Mouse (Mus musculus): ENCODE data around the gene Sgo2b. TPM values are rescaled to one million over a fixed set of nuclear protein-coding genes. Genes with fewer than 3 reads are reported as not detected.
"Not testable (repeated sequence)": the region's sequence is repeated elsewhere in the genome, so short reads cannot be mapped to it uniquely, and the experiment has no call there.

Sgo2b gene
- not detected for total RNA-seq (2021)

DNA sequence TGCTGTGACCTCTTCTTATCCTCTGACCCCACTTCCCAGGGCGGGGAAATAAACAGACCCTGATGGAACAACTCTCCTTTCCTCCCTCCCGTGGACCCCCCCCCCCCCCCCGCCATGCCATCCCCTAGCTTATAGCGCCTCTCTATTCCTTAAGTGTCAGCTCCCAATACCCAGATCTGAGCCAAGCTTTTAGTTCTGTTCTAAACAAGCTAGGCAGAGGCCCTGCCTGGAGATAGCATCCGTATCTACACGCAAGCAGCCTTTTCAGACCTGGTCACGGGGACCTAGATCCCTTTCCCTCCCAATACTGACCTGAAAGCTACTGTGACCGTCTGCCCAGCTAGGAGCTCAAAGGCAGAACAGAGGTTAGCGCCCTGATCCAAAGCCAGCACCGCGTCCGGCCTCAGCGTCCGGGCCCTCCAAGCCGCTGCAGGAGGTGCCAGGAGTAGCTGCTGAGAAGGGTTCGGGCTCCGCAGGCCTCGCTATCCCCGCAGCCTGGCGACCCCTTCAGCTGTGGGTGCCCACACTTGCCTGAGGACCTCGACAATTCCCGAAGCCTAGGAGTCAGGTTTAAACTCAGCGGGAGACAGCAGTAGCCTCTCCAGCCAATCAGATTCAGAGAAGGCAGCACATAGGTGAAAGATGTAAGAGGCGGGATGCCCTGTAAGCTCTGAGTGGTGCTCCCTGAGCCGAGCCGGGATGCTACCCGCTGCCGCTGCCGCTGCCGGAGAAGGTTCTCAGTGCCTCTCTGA, at the start of gene Sgo2b:
Gene Sgo2b, minus strand, starts transcription at position 623 of the 752 bp plus-strand sequence.
- intact Hi-C loops (cut with DNase I) = no loop called here
- DNase-seq (ENCODE audit: low spot score in 2 of 2) = peak; percentile 3 to 4

DNA sequence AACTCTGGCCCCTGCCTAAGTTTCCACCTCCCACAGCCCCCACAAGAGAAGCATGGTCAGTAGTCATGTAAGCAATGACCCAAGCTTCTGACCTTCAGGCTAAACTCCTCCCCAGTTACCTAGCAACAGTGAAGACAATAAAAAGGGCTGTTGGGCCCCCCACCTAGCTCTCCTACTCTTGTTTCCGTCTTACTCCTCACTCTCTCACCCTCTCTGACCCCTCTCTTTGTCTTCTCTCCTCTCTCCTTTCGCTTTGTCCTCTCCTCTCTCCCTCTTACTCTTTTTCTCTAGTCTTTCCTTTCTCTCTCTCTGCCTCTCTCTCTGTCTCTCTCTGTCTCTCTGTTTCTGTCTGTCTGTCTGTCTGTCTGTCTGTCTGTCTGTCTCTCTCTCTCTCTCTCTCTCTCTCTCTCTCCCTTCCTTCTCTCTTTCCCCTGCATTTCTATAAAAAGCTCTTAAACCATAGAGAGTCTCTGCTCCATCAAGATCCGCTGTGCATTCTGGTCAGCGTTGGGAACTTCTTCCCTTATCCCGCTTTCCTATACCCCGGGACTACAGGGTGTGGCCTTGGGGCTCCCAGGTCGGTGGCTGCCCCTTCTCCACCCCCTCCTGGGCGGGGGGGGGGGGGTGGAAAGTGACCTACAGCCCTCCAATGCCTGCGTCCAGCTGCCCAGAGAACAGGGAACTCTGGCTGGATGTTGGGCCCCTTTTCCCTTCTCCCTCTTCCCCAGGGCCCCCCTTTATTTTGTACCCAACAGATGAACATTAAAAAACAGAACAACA, 18.8 kb upstream of the Sgo2b start:
- intact Hi-C loops (cut with DNase I); DNase-seq (ENCODE audit: low spot score in 2 of 2): not testable (repeated sequence)

DNA sequence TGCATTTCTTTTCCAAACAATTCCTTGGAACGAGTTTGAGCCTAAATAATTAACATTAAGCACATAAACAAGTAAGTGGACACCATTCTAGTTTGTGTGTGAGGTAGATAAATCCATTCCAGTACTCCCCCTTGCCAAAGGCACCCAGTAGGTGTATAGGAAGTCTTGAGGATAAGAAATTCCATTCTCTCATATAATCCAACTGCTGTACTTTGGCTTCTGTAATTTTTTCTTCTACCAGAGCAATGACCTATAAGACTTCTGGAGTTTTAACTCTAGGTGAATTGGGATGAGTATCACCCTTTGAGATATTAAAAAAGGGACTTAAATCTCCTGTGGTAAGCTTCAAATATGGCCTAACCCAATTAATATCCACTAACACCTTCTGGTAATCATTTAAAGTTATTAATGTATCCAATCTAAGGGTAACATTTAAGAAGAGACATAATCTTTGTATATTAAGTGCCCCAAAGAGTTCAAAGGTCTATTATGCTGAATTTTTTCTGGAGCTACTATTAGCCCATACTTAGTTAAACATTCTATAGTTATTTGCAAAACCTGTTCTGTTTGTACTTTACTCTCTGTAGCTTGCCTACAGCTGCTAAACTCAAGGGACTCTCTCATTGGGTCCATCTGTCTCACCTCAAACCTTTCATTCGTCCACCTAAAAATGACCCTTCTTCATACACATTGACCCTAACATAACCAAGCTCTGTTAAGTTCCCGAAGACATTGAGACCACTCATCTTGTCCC, 9.2 kb upstream of the Sgo2b start:
- no peak for DNase-seq (ENCODE audit: low spot score in 2 of 2)
- intact Hi-C loops (cut with DNase I) = no loop called here

DNA sequence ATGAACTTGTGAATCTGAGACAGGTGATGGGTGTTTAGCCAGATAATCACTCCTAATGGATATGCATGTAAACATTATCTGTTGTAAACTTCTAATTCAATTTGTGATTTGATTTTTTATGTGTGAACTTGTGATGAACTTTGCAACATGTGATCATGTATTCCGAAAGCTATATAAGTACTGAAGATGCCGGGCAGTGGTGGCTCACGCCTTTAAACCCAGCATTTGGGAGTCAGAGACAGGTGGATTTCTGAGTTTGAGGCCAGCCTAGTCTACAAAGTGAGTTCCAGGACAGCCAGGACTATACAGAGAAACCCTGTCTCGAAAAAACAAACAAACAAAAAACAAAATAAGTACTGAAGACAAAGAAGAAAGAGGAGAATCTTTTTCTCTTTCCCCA, 1.8 kb upstream of the Sgo2b start:
- DNase-seq (ENCODE audit: low spot score in 2 of 2); intact Hi-C loops (cut with DNase I): not testable (repeated sequence)

DNA sequence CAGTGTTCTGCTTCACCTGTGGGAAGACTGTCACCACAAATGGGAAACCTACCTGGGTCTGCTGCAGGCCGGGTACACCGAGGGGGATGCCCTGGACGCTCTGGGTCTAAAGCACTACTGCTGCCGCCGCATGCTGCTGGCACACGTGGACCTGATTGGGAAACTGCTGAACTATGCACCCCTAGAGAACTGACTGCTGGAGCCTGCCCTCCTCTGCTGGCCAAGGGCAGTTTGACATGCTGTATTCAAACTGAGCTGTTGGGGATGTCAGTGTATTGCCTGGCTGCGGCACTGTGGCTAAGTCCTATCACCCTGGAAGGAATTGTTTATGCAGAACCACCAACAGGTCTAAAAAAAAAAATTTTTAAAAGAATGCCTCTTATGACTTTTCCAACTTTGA, 18.9 kb downstream of the Sgo2b start:
- intact Hi-C loops (cut with DNase I) = no loop called here
- no peak for DNase-seq (ENCODE audit: low spot score in 2 of 2)

DNA sequence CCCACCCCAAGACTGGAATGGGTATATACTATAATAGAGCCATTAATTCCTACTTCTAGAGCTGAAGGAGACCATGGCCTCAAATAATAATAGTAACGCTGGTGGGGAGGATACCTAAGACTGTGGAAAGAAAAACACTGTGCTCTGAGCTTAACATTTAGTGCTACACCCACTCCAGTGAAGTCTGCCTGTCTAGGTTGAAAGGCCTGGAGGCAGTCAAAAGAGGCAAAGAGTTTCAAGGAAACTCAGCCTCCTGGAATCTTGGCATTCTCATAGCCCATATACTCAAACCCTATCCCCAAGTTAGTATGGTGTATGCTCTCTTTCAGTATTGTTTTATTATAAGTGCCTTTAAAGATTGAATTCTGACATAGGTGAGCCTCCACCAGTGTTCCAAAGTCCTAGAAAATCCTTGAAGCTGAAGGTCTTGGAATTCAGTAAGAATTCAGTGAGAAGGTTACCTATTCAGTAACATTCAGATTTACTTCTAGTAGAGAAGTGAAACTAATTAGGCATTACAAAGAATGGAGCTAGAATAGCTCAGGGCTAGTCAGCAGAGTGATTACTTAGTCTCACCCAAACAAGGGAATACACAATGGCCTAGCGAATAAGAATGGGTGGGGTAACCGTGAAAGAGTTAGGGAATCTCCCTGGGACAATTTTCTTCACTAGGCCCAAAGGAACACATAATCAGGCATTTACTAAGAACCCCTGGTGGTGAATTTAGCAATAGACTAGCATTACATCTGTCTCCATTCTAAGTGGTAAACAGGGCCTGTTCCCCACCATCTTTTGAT, 22.5 kb downstream of the Sgo2b start:
- intact Hi-C loops (cut with DNase I) = no loop called here
- no peak for DNase-seq (ENCODE audit: low spot score in 2 of 2)

DNA sequence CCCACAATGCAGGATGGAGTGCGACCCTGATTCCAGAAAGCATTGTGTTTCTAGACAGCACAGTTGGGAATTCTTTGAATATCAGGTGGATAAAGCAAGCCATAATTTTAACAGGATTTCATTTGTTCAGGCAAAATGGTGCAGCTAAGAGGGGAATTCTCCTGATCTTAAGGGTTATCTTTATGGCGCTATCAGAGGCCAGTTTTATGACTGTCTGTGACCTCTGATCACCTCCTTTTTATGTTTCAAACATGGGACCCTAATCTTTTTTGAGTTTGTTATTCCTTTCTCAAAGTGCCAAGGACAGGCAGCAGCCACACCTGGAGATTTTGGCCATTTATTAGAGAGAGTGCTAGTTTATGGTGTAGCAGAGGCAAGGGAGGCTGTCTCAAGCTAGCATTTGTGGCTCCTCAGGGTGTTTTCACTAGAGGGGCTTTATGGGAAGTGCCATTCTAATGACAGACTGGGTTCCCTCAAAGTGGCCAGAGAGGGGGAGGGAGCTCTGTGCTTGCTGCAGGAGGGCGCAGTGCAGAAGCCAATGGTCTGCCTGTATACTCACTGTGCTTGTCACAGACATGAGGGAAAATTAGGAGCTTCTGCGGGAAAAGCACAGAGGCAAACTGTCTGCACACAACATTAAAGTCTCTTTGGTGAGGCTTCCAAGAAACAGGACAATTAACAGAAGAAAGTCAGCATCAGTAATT, 30.6 kb downstream of the Sgo2b start:
- DNase-seq (ENCODE audit: low spot score in 2 of 2) = no peak
- intact Hi-C loops (cut with DNase I) = no loop called here

DNA sequence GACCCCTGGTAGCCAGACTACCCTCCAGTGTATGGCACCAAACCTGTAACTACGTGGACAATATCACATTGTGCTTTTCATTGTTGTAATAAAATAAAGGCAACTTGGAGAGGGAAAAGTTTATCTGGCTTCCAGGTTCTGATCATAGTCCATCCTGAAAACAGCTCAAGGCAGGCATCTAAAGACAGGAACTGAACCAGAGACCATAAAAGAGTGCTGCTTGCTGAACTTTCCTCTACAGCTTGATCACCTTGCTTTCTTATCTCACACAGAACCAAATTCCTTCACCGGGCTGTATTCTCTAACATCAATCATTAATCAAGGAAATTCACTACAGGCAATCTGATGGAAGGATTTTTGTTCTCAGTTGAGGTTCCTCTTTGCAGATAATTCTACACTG, 57.0 kb downstream of the Sgo2b start:
- no peak for DNase-seq (ENCODE audit: low spot score in 2 of 2)
- intact Hi-C loops (cut with DNase I) = no loop called here

DNA sequence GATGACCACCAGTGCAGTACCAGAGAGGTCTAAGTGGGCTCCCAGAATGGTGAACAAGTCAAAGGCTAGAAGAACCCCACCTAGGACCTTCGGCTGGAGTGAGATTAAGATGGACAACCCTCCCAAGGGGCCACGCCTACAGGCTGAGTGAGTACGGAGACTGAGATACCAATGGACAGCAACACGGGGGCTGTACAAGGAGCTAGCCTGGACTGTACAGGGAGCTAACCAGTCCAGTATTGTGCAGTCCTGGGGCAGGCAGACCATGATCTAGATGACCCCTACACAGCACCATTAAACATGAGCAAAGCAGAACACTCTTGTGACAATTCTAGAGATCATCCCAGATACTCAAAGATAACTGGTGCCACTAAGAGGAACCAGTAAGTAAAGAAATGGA, 73.7 kb downstream of the Sgo2b start:
- DNase-seq (ENCODE audit: low spot score in 2 of 2) = no peak
- intact Hi-C loops (cut with DNase I) = loop anchor here (5.0 to 10.0 kb wide), 2 partner anchors 996 to 1984 kb away; no protein-coding TSS in a partner anchor

DNA sequence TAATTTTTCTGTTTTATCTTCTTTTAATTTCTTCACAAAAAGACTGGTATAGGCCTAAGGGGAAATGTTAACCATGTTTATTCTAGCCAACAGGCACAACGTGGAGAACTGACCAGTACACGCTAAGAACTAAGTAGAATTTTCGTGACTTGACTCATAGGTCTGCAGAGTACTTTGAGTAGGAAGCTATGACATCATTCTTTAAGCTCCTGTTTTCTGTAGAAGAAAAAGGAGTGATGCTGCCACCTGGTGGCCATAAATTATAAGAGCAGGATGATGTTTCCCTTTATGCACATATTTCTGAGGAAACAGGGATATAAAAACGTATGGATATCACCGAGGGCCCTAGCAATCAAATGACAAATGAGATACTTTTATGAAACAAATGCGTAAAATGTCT, 74.7 kb downstream of the Sgo2b start:
- peak; percentile 60 to 80 for DNase-seq (ENCODE audit: low spot score in 2 of 2)
- intact Hi-C loops (cut with DNase I) = loop anchor here (2.0 to 10.0 kb wide), 3 partner anchors 995 to 1983 kb away; no protein-coding TSS in a partner anchor

DNA sequence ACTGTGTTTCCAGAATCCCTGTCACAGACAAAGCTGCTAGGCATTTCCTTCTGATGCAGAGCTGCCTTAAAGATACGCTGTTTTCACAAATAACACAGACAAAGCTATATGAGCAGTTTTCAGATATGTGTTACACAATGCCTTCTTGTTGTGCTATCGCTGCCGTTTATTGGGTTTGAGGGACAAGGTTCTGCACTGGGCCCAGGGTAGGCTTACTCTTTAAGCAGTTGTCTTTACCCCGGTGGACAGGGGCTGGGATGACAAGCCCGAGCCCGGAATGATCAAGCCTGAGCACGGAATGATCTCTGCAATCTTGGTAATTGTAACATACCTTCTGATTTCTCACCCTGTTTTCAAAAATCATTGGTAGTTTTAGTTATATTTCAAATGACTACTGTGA, 75.1 kb downstream of the Sgo2b start:
- DNase-seq (ENCODE audit: low spot score in 2 of 2) = no peak
- intact Hi-C loops (cut with DNase I) = loop anchor here (2.0 to 10.0 kb wide), 3 partner anchors 995 to 1982 kb away; no protein-coding TSS in a partner anchor
